Mouse (Mus musculus): ENCODE data around the gene Lrrc29.

The Lrrc29 gene

GRCm38 (mm10) chr8:105265128-105265527, 61.0 kb downstream of the Lrrc29 start:
- DNase-seq (ENCODE audit: low spot score in 2 of 2), result no peak

DNA sequence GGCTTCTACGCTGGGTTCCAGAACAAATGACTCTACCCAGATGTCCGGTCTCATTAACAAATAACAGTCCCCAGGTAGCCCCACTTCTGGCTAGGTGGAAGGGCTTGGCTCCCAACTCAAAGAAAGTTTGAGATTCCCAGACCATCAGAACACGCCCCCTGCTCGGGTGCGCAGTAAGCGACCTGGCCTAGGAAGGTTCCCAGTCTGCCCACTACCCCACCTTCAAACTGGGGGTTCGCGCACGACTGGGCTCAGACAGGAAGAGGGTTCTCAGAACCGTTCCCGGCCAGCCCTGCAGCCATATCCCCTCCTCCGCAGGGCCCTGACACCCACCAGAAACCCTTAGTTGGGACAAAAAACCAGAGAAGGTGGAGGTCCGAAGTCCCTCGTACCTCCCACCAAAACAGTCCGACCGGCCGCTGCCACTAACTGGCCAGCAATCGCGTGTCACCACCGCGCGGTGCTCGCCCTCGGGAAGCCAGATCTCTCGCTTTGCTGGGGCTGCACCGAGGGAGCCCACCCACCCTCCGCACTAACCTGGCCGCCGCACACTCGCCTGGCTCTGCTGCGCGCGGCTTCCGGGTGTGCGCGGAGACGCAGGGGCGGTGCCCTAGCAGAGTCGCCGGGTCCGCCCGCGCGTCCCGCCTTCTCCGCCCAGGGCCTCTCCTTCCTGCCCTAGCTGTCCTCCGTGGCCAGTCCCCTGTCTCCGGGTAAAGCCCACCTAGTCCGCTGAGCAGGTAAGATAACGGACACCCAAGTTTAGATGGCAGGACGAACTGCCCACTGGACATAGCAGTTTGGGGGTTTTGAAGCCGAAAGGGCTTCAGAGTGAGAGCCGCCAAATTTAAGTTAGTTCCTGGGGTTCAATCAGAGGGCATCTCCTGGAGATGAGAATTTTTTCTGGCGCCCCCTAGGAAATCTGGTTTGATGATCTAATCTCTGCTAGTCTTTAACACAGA, 61.8 kb downstream of the Lrrc29 start, which contains the start of the genes Tradd and Fbxl8:
Gene Tradd, minus strand, starts transcription at position 586 of the 959 bp plus-strand sequence.
Gene Fbxl8, plus strand, starts transcription at position 625 of the 959 bp plus-strand sequence.
- DNase-seq (ENCODE audit: low spot score in 2 of 2), result no peak

- DNase-seq (ENCODE audit: low spot score in 2 of 2), result no peak
Observed at GRCm38 (mm10) chr8:105263244-105263912, 62.7 kb downstream of the Lrrc29 start.

Data from right cerebral cortex, postnatal 36 days (tissue).